Mouse (Mus musculus) heart, postnatal 0 days (tissue): Measurements from ENCODE around the gene Tmem91.

ENCODE experiments used
- CTCF ChIP-seq: IDR thresholded peaks from 2 replicates; pipeline ENCODE4 v1.5.1; 2016; ENCODE audit warnings: antibody characterized with exemption, control low read depth, low read depth
- EP300 ChIP-seq: IDR thresholded peaks from 2 replicates; pipeline ENCODE4 v1.6.1; 2016; ENCODE audit warnings: antibody characterized with exemption, low read depth

DNA sequence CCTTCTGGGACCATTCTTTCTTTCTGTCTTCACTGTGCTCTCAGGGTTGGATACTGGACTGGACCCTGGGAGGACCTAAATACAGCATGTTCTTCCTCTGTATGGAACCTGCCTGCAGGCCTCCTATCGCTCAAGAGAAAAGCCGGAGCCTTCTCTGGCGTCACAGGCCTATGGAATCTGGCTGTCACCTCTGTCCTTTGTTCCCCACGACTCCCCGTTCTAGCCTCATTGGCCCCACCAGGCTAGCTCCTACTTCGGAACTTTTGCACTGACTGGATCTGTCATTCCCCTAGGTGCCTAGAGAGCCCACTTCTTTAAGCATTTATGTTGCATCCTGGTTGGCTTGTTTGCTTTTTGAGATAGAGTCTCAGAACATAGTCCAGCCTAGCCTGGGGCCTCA, 9.7 kb upstream of the Tmem91 start:
- no peak for TF ChIP-seq CTCF
- TF ChIP-seq EP300 = no peak
